Mouse (Mus musculus) forebrain, embryonic 13.5 days (tissue): Measurements from ENCODE around the gene Uqcr10. TPM values are rescaled to one million over a fixed set of nuclear protein-coding genes. Genes with fewer than 3 reads are reported as not detected.

Experiments used
- ATAC-seq: fragments of 200-750 bp; cut with Nextera tagmentation; 2 replicates; pipeline ENCODE4 v1.8.0; 2017
- H3K27ac ChIP-seq: fragments of 300-500 bp; sonication (generic); 2 replicates; pipeline ENCODE4 v1.5.1; 2015; ENCODE audit warnings: inconsistent platforms, mild to moderate bottlenecking, moderate library complexity
- H3K27me3 ChIP-seq: fragments of 300-500 bp; sonication (generic); 2 replicates; pipeline ENCODE4 v1.6.1; 2015; ENCODE audit warnings: mild to moderate bottlenecking, inconsistent platforms
- H3K36me3 ChIP-seq: fragments of 300-500 bp; sonication (generic); 2 replicates; pipeline ENCODE4 v1.6.1; 2015; ENCODE audit warnings: mild to moderate bottlenecking, inconsistent platforms; ENCODE audit not compliant: poor library complexity, severe bottlenecking
- H3K4me1 ChIP-seq: fragments of 300-500 bp; sonication (generic); 2 replicates; pipeline ENCODE4 v1.6.1; 2015; ENCODE audit warnings: inconsistent platforms
- H3K4me2 ChIP-seq: fragments of 300-500 bp; sonication (generic); 2 replicates; pipeline ENCODE4 v1.6.1; 2015; ENCODE audit warnings: inconsistent platforms, mild to moderate bottlenecking, moderate library complexity
- H3K4me3 ChIP-seq: fragments of 300-500 bp; sonication (generic); 2 replicates; pipeline ENCODE4 v1.5.1; 2015; ENCODE audit warnings: mild to moderate bottlenecking, inconsistent platforms
- H3K9ac ChIP-seq: fragments of 300-500 bp; sonication (generic); 2 replicates; pipeline ENCODE4 v1.6.1; 2015; ENCODE audit warnings: mild to moderate bottlenecking, inconsistent platforms
- H3K9me3 ChIP-seq: fragments of 300-500 bp; sonication (generic); replicated peaks from 2 replicates; pipeline ENCODE4 v1.6.1; 2016; ENCODE audit warnings: inconsistent platforms
- WGBS: fragments of 180-500 bp; shearing (Covaris S2); methylation state at CpG from one replicate; pipeline ENCODE4 v1.1.7; 2015; 5-methylcytosine and 5-hydroxymethylcytosine counted together
- polyA plus RNA-seq: library from polyadenylated mRNA; unstranded; fragments of >200 nt; fragmentation: Nextera tagmentation; extraction: Ambion mirVana; gene quantifications from 2 replicates; pipeline ENCODE4 v1.2.1, GENCODE M21; 2015

Uqcr10 gene
- polyA plus RNA-seq, 1 experiment from 2014 or later = 621 TPM

GRCm38 (mm10) chr11:4685510-4685909 is 18.6 kb downstream of the Uqcr10 start:
- no peaks in the 10 kb centered on the region for H3K4me1 ChIP-seq
- H3K4me2 ChIP-seq = no peak overlapping the region
- no peaks in the 10 kb centered on the region for H3K27me3 ChIP-seq
- no peak overlapping the region for H3K27ac ChIP-seq
- H3K9ac ChIP-seq = no peak overlapping the region
- no peak overlapping the region for H3K4me3 ChIP-seq
- ATAC-seq = no peak
- H3K9me3 ChIP-seq = no peaks in the 10 kb centered on the region
- 85% methylated on average over 5 of the region's 5 CpGs for WGBS
- H3K36me3 ChIP-seq = peaks cover 46% of the 10 kb centered on the region

DNA sequence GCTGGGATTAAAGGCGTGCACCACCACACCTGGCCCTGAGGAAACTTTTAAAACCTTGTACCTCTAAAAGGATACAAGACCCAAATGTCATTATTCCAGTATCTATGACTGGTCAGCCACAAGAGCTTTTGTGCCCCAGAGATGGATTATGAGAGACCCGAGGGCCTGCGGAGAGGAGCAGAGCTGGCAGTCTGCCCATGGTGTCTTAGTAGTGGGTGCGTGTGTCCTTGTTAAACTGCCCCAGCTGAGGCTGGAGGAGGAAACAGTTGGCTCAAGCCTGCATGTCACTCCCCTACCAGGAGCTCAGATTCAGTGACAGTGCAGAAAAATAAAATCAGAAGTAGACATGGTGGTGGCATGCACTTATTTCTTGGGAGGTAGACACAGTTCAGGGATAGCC is 19.1 kb downstream of the Uqcr10 start:
- Histone ChIP-seq H3K4me3 (no peak overlapping the region), H3K4me1 (no peaks in the 10 kb centered on the region), H3K27me3 (no peaks in the 10 kb centered on the region), H3K36me3 (peaks cover 50% of the 10 kb centered on the region), H3K27ac (no peak overlapping the region), H3K4me2 (no peak overlapping the region), H3K9me3 (no peaks in the 10 kb centered on the region), H3K9ac (no peak overlapping the region)
- whole genome bisulfite sequencing = 77% methylated on average over 4 of the region's 4 CpGs
- no peak for ATAC-seq

GRCm38 (mm10) chr11:4684186-4684585 is 20.0 kb downstream of the Uqcr10 start:
- Histone ChIP-seq H3K4me1 (no peaks in the 10 kb centered on the region), H3K4me2 (no peak overlapping the region), H3K9me3 (no peaks in the 10 kb centered on the region), H3K36me3 (peaks cover 59% of the 10 kb centered on the region), H3K4me3 (no peak overlapping the region), H3K9ac (no peak overlapping the region), H3K27me3 (no peaks in the 10 kb centered on the region), H3K27ac (no peak overlapping the region)
- no peak for ATAC-seq
- WGBS = 81% methylated on average over 6 of the region's 6 CpGs

- peaks cover 66% of the 10 kb centered on the region for H3K36me3 ChIP-seq
- no peaks in the 10 kb centered on the region for H3K9me3 ChIP-seq
- H3K27ac ChIP-seq = no peak overlapping the region
- H3K4me3 ChIP-seq = no peak overlapping the region
- H3K27me3 ChIP-seq = no peaks in the 10 kb centered on the region
- no peaks in the 10 kb centered on the region for H3K4me1 ChIP-seq
- no peak overlapping the region for H3K4me2 ChIP-seq
- 94% methylated on average over 6 of the region's 6 CpGs for WGBS
- ATAC-seq = no peak
- no peak overlapping the region for H3K9ac ChIP-seq
These were observed 20.6 kb downstream of the Uqcr10 start for GRCm38 (mm10) chr11:4683516-4683915.

GRCm38 (mm10) chr11:4680126-4680525 is 24.0 kb downstream of the Uqcr10 start:
- no peak for ATAC-seq
- Histone ChIP-seq H3K27ac (no peak overlapping the region), H3K9me3 (no peaks in the 10 kb centered on the region), H3K36me3 (peaks cover 85% of the 10 kb centered on the region), H3K9ac (no peak overlapping the region), H3K27me3 (no peaks in the 10 kb centered on the region), H3K4me2 (no peak overlapping the region), H3K4me3 (no peak overlapping the region), H3K4me1 (no peaks in the 10 kb centered on the region)
- 62% methylated on average over 3 of the region's 3 CpGs for WGBS

- no peaks in the 10 kb centered on the region for H3K27me3 ChIP-seq
- peaks cover 86% of the 10 kb centered on the region for H3K36me3 ChIP-seq
- no peak for ATAC-seq
- H3K9ac ChIP-seq = no peak overlapping the region
- no peaks in the 10 kb centered on the region for H3K4me1 ChIP-seq
- 95% methylated on average over 12 of the region's 12 CpGs for WGBS
- H3K4me3 ChIP-seq = no peak overlapping the region
- no peaks in the 10 kb centered on the region for H3K9me3 ChIP-seq
- H3K4me2 ChIP-seq = no peak overlapping the region
- no peak overlapping the region for H3K27ac ChIP-seq
These were observed 24.7 kb downstream of the Uqcr10 start for GRCm38 (mm10) chr11:4679441-4679832.

GRCm38 (mm10) chr11:4678700-4679440 is 25.3 kb downstream of the Uqcr10 start:
- no peak for ATAC-seq
- H3K36me3 ChIP-seq = peaks cover 87% of the 10 kb centered on the region

GRCm38 (mm10) chr11:4677250-4677872 is 26.8 kb downstream of the Uqcr10 start:
- Histone ChIP-seq H3K36me3 (peaks cover 87% of the 10 kb centered on the region), H3K9me3 (no peaks in the 10 kb centered on the region)
- WGBS = 88% methylated on average over 7 of the region's 7 CpGs

More at GRCm38 (mm10) chr11:4678700-4679440, 25.3 kb downstream of the Uqcr10 start:
- Histone ChIP-seq H3K4me2 (no peak overlapping the region), H3K27ac (no peak overlapping the region), H3K9ac (no peak overlapping the region), H3K4me1 (no peaks in the 10 kb centered on the region), H3K27me3 (no peaks in the 10 kb centered on the region), H3K9me3 (no peaks in the 10 kb centered on the region), H3K4me3 (no peak overlapping the region)
- WGBS = 87% methylated on average over 13 of the region's 13 CpGs

DNA sequence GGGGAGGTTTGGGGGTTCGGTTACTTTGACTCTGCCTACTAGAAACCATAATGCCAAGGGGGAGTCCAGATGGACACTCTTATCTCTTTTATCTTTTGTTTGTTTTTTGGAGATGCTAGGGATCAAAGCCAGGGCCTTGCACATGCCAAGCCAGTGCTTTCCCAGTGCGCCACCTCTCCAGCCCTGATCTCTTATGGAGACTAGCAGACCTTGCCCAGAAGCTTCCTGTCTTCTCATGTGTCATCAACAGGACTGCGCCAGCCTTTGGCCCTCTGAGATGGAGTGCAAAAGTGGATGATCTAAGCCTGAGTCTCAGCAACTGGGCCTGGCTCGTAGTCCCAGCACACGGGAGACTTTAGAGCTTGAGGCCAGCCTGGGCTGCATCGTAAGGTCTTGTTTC is 28.4 kb downstream of the Uqcr10 start:
- Histone ChIP-seq H3K9me3 (no peaks in the 10 kb centered on the region), H3K4me1 (no peaks in the 10 kb centered on the region), H3K9ac (no peak overlapping the region), H3K4me2 (no peak overlapping the region), H3K27me3 (no peaks in the 10 kb centered on the region), H3K36me3 (peaks cover 78% of the 10 kb centered on the region), H3K27ac (no peak overlapping the region), H3K4me3 (no peak overlapping the region)
- WGBS = 95% methylated on average over 6 of the region's 6 CpGs
- ATAC-seq = no peak

More at GRCm38 (mm10) chr11:4677250-4677872, 26.8 kb downstream of the Uqcr10 start:
- ATAC-seq = no peak
- Histone ChIP-seq H3K4me2 (no peak overlapping the region), H3K27me3 (no peaks in the 10 kb centered on the region), H3K4me1 (no peaks in the 10 kb centered on the region), H3K4me3 (no peak overlapping the region), H3K27ac (no peak overlapping the region), H3K9ac (no peak overlapping the region)

- peaks cover 78% of the 10 kb centered on the region for H3K36me3 ChIP-seq
- no peak overlapping the region for H3K4me3 ChIP-seq
These were observed 29.0 kb downstream of the Uqcr10 start for GRCm38 (mm10) chr11:4675126-4675562.

DNA sequence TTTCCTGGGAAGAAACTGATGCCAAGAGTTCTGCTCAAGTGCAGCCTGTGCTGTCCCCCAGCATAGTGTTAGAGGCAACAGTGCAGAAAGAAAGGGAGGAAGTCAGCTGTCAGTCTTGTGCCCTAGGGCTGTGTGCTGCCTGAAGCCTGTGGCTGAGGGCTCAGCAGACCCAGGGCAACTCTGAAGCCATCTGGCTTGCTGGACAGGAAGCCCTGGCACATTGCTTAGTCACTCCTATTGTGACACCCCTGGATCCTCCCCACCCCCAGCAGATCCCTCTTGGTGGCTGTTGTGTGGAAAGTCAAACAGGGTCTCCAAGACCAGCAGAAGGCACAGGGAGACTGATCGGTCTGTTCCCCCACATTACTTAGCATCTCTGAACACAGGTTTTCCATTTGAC is 29.5 kb downstream of the Uqcr10 start:
- Histone ChIP-seq H3K27ac (no peak overlapping the region), H3K4me2 (no peak overlapping the region), H3K4me3 (no peak overlapping the region), H3K27me3 (no peaks in the 10 kb centered on the region), H3K9ac (no peak overlapping the region), H3K9me3 (no peaks in the 10 kb centered on the region), H3K4me1 (no peaks in the 10 kb centered on the region), H3K36me3 (peaks cover 75% of the 10 kb centered on the region)
- 88% methylated on average over 1 of the region's 1 CpGs for whole genome bisulfite sequencing
- ATAC-seq = no peak

More at GRCm38 (mm10) chr11:4675126-4675562, 29.0 kb downstream of the Uqcr10 start:
- Histone ChIP-seq H3K4me2 (no peak overlapping the region), H3K4me1 (no peaks in the 10 kb centered on the region), H3K27me3 (no peaks in the 10 kb centered on the region), H3K9ac (no peak overlapping the region), H3K27ac (no peak overlapping the region), H3K9me3 (no peaks in the 10 kb centered on the region)
- WGBS = 94% methylated on average over 6 of the region's 6 CpGs
- ATAC-seq = no peak

DNA sequence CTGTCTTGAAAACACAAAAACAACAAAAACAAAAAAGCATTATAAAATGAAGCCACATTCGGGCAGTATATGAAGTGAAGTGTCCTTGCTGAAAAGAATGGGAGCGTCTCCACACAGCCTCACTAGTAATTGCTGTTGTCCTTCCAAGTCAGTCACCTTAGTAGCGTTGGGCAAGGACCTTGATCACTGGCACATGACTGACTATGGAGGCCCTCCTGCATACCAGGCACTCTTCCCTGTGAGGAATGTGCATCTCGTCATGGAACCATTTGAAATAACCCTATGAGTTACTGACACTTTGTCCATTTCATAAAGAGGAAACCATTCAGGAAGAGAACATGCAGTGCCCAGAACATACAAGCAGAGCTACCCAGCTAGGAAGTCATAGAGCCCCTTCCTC is 32.4 kb downstream of the Uqcr10 start:
- Histone ChIP-seq H3K4me1 (no peaks in the 10 kb centered on the region), H3K9ac (no peak overlapping the region), H3K27ac (no peak overlapping the region), H3K4me2 (no peak overlapping the region), H3K9me3 (no peaks in the 10 kb centered on the region), H3K4me3 (no peak overlapping the region), H3K27me3 (no peaks in the 10 kb centered on the region), H3K36me3 (peaks cover 74% of the 10 kb centered on the region)
- 89% methylated on average over 4 of the region's 4 CpGs for WGBS
- no peak for ATAC-seq
